Comparison of ENCODE assay signal across 10 mouse cellular contexts in the genomic region with DNA sequence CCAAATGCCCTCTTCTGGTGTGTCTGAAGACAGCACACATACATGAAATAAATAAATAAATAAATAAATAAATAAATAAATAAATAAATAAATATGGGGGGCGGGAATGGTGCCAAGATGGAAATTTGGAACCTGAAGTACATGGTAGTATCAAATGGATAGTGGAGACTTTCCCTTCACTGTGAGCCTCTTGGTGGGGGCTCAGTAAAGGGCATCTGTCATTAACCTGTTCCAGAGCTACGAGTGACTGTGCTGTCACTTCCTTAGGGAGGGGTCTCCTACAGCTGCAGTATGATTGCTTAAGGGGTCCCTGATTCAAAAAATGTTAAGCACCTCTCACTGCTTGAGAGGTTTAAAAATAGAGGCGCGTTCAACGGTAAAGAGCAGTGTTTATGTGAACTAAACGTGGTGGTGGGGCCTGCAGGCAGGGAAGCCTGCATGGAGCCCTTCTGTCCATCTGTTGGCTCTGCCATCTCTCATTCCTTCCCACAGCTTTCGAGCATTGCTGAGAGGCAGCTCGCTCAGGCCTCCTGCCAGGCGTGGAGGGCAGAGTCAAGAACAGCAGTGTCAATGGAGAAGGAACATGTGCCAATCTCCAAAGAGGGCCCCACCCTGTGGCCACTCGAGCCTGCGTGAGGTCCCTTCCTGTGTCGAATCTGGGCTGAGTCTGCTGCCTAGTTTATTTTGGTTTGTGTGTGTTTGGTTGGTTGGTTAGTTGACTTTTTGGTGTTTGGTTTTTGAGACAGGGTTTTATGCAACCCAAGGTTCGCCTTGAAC. TPM values are rescaled to one million over a fixed set of nuclear protein-coding genes. Genes with fewer than 3 reads are reported as not detected.
A peak's percentile ranks its signal among the peaks of the same experiment; 100 is the strongest.
DNase-seq lines count a peak whose midpoint lies in the region; ATAC-seq and TF ChIP-seq lines count a peak whose summit lies in the region.
"Had no signal": no experiment of that assay in that cellular context is flagged by ENCODE, and none has a peak within 500 bp of the region (broad histone marks: within the 10 kb centered on the region; RNA-seq: fewer than 3 reads in every experiment).

No protein-coding gene starts in this region.

- TF ChIP-seq CTCF in layer of hippocampus, adult 2 months (conservative IDR thresholded peaks at IDR 0.05), result 0 out of 2 replicates have a peak, but pooled peaks have one; percentile 7

- intact Hi-C loops in left cerebral cortex, postnatal 25 days (cut with DNase I), result no loop called here

- DNase-seq in layer of hippocampus, adult 2 months (ENCODE audit: low spot score in 2 of 2), result no peak
- no peak for DNase-seq in layer of hippocampus, postnatal 10 days (ENCODE audit: low spot score in 2 of 2)
- DNase-seq in cerebellum, postnatal 36 days, result peak; percentile 90 to 92
- peak; percentile 74 for DNase-seq in heart, postnatal 4 days
- no peak for DNase-seq in left cerebral cortex, postnatal 25 days (ENCODE audit: low spot score in 2 of 2)
- DNase-seq in adrenal gland, postnatal 4 days (ENCODE audit: low spot score in 2 of 2), result no peak
- DNase-seq in urinary bladder, postnatal 36 days (ENCODE audit: low spot score in 2 of 2), result no peak
- DNase-seq: retina, postnatal 1 day had no signal

- H3K4me3 ChIP-seq in layer of hippocampus, adult 2 months, result no peak overlapping the region

- peak overlapping the region; percentile 4; the same call in 1 of the 2 replicates for H3K27ac ChIP-seq in layer of hippocampus, adult 2 months

- ATAC-seq in megakaryocyte progenitor cell, adult 5-6 weeks (replicated peaks; ENCODE audit: poor library complexity), result peak; percentile 73
- ATAC-seq: activated CD4-positive, CD25-positive, alpha-beta regulatory T cell, adult 4 months had no signal

RNA-seq across cellular contexts. Expression of a gene that starts 46.8 kb away (rescaled TPM):
- total RNA-seq in layer of hippocampus, adult 2 months (2021), result 100 to 1,000 TPM; 104 to 110 TPM
- total RNA-seq in layer of hippocampus, postnatal 10 days (2021), result 10 to 100 TPM; 54.5 to 58.5 TPM
- 10 to 100 TPM; 20.3 to 23.2 TPM for total RNA-seq in heart, postnatal 4 days (2021)
- 0.49 and 1.1 TPM in 2 replicates for total RNA-seq in megakaryocyte progenitor cell, adult 5-6 weeks (2015)
- 0.20 and 0.42 TPM in 2 replicates for total RNA-seq in megakaryocyte progenitor cell, adult 5-6 weeks (2017)
- total RNA-seq in left cerebral cortex, postnatal 25 days (2021), result 10 to 100 TPM; 76.5 to 90.2 TPM
- total RNA-seq in adrenal gland, postnatal 4 days (2021), result 10 to 100 TPM; 33.3 to 33.8 TPM

RNA-seq across cellular contexts. Expression of a gene that starts 49.3 kb away (rescaled TPM):
- 10 to 100 TPM; 30.7 to 31.4 TPM for total RNA-seq in layer of hippocampus, adult 2 months (2021)
- 10 to 100 TPM; 20.8 to 21.1 TPM for total RNA-seq in layer of hippocampus, postnatal 10 days (2021)
- 10 to 100 TPM; 15.0 to 17.4 TPM for total RNA-seq in heart, postnatal 4 days (2021)
- total RNA-seq in megakaryocyte progenitor cell, adult 5-6 weeks (2015), result 3.3 and 7.4 TPM in 2 replicates
- total RNA-seq in megakaryocyte progenitor cell, adult 5-6 weeks (2017), result 9.2 and 9.5 TPM in 2 replicates
- total RNA-seq in left cerebral cortex, postnatal 25 days (2021), result 10 to 100 TPM; 26.9 to 27.2 TPM
- total RNA-seq in adrenal gland, postnatal 4 days (2021), result 10 to 100 TPM; 26.8 to 29.0 TPM

Comparison
In these comparisons a context has a peak if more than half of its experiments do, and no peak if none do; other contexts are left out.
1. DNase-seq: peak in cerebellum, postnatal 36 days (2 of 2) and heart, postnatal 4 days (single experiment); none in layer of hippocampus, adult 2 months (0 of 2), layer of hippocampus, postnatal 10 days (0 of 2), left cerebral cortex, postnatal 25 days (0 of 2), adrenal gland, postnatal 4 days (0 of 2) and urinary bladder, postnatal 36 days (0 of 2).
2. RNA of a gene that starts 46.8 kb away (total RNA-seq): 104 to 110 TPM in layer of hippocampus, adult 2 months, 76.5 to 90.2 TPM in left cerebral cortex, postnatal 25 days, 54.5 to 58.5 TPM in layer of hippocampus, postnatal 10 days, 33.3 to 33.8 TPM in adrenal gland, postnatal 4 days and 20.3 to 23.2 TPM in heart, postnatal 4 days; 0.20 to 1.1 TPM in megakaryocyte progenitor cell, adult 5-6 weeks; every median in the first group is over 4 times any median in the second.